Mouse (Mus musculus) monocyte, adult 59 days (primary cell): Measurements from ENCODE around the gene Mrps36. TPM values are rescaled to one million over a fixed set of nuclear protein-coding genes. Genes with fewer than 3 reads are reported as not detected.

Experiments used
- total RNA-seq, 2 experiments: library from RNA; stranded (reverse); gene quantifications; one replicate each; pipeline ENCODE4 v1.2.4; 2023

The Mrps36 gene
- 10 to 100 TPM; 23.2 to 39.1 TPM for total RNA-seq

DNA sequence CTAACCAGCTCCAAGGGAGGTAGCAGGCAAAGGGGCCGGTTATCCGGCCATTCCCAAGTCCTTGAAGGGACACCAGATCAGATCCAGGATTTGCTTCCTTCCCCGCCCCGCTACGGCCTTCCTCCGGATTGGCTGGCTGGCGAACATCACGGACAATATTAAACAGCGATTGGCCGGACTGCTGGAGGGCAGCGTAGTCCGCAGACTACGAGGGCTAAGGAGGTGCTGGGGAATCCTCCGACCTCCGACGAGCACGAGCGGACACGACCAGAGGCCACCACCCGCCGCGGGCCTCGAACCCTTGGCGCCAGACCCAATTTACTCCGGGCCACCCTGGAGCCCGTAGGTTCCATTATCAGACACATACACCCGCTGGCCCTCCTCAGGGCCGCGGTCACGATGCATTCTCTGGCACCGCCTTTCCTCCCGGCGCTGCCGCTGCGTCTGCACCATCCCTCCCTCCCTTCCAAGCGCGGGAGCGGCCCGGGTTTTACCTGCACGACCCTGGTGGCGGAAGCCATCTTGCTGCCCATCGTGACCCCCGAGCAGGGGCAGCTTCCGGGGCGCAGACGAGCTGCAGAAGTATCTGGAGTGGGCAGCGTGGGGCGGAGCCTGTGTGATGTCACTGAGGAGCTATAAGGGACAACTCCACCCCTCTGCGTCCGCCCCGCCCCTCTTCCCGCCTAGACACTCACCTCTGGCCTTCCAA, at the start of gene Mrps36:
TSS of gene Mrps36 (minus strand) at position 624 of the 709 bp plus-strand sequence.

DNA sequence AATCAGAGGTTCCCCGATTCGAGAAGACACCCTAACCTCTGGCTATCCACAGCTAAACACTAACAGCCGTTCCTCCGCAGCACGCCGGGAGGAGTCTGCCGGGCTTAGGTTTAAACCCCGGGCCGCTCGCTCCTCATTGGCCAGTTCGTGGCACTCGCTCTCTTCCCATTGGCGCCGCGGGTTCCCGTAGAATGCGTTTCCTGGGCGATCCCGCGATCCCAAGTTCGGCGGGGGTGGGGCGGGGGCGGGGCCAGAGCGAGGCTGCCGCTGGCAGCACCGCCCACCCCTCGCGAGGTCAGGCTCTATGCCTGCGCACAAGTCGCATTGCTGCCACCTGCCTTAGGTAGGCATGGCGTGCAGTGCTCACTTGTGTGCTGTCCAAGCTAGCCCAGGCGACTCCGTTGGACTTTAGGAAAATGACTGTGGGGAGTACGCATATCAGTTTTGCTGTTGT, 42.0 kb upstream of the Mrps36 start, which contains the start of gene Ccnb1:
TSS of gene Ccnb1 (minus strand) at position 157 of the 454 bp plus-strand sequence.

DNA sequence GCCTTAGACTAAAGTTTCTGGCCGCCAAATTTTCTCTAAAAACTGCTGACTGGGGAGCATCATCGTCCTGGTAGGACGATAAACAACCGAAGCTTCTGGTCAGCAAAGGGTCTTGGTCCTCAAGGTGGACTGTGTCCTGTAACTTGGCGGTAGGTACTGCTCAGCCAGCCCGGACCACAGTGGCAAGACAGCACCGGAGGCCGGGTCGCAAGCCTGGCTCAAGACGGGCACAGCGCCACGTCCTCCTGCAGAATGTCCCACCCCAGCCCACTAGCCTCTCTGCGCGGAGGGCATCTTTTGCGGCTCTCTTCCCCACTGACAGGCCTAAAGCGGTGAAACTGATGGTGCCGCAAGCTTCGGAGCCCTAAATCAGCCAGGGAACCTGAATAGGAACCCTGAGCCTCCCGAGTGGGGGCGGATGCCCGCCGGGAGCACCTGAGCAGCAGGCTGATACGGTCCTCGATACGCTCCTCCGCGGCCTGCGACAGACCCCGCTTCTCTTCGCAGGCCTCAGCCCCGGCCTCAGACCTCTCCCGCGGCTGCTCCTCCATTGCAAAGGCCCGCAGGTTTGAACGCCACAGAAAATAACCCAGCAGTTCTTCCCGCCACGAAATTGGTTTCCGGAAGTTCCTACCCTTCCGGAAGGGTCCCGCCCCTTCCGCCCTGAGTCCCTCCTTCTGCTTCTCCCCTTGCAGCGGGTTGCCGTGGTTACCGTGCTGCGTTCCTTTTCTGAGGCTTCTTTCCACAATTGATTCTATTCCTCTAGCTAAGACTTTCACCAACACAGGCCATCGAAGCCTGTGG, 31.0 kb upstream of the Mrps36 start, which contains the start of gene Cenph:
TSS of gene Cenph (minus strand) at position 648 of the 804 bp plus-strand sequence.

DNA sequence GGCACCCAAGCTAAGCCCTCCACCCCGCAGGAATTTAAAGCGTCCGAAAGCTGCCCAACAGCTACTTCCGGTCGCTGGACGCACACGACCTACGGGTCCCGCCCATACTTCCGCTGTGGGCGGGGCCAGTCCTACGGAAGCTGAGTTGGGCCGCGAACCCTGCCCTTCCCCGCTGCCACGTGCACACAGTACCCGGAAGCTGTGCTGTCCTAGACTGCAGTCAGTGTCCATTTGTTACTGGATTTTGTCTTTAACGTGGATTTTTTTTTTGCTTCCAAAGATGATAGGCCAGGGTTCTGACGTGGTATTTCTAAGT, 13.6 kb downstream of the Mrps36 start, which contains the start of gene Cdk7:
TSS of gene Cdk7 (minus strand) at position 79 of the 316 bp plus-strand sequence.

Other genes starting within 250 kb of the Mrps36 start
- under 1 TPM; 0.39 to 0.91 TPM for gene Ocln, start 191.9 kb downstream of the Mrps36 start, total RNA-seq
- 1 to 10 TPM; 1.5 to 2.3 TPM for gene Marveld2, start 127.7 kb downstream of the Mrps36 start, total RNA-seq
- gene Ak6, start 93.7 kb downstream of the Mrps36 start, total RNA-seq: 10 to 100 TPM; 57.4 to 71.9 TPM
- 10 to 100 TPM; 19.4 to 19.9 TPM for gene Rad17, start 93.6 kb downstream of the Mrps36 start, total RNA-seq
- 10 to 100 TPM; 17.6 to 19.0 TPM for gene Taf9, start 93.1 kb downstream of the Mrps36 start, total RNA-seq
- 10 to 100 TPM; 15.7 to 17.2 TPM for gene Ccdc125, start 74.9 kb downstream of the Mrps36 start, total RNA-seq
- gene Cdk7, start 13.7 kb downstream of the Mrps36 start, total RNA-seq: 10 to 100 TPM; 24.7 to 27.3 TPM
- under 1 TPM; 0.39 to 0.43 TPM for gene Cenph, start 31.2 kb upstream of the Mrps36 start, total RNA-seq
- 1 to 10 TPM in 1 of 2 experiments, under 1 TPM in 1; 0.94 to 3.0 TPM for gene Ccnb1, start 41.9 kb upstream of the Mrps36 start, total RNA-seq
- gene Slc30a5, start 88.8 kb upstream of the Mrps36 start, total RNA-seq: 10 to 100 TPM; 39.4 to 46.8 TPM